Mouse (Mus musculus): Measurements from ENCODE around the gene Ldlrad3. TPM values are rescaled to one million over a fixed set of nuclear protein-coding genes. Genes with fewer than 3 reads are reported as not detected.
A peak's percentile ranks its signal among the peaks of the same experiment; 100 is the strongest.

Ldlrad3 gene
- polyA plus RNA-seq, 1 experiment from 2014 or later, result 13.5 TPM

DNA sequence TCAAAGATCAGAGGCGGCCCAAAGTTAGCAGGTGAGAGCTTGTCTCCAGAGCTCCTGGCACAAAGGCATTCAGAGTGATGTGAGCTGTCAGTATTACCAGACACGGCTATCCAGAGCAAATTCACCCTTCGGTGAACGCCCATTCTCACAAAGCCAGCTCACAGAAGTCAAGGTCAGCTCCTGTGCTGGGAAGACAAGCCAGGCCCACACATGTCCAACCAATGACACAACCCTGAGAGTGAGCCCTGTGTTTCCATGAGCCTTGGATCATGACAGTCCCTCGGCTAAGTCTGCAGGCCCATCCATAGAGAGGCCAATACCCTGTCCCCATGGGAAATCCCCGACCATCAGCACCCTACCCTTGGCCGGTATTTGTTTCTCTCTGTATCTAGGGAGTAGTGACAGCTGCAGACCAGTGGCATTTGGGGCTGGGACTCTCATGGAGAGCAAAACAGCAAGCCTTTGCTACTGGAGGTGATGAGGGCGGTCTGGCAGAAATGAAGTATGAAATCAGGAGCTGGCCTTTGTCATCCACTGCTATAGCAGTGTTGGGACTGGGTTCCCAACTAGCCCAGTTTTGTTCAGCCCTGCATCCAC, 58.3 kb downstream of the Ldlrad3 start:
- no peak overlapping the region for H3K9ac ChIP-seq (ENCODE audit: low read length)
- no peaks in the 10 kb centered on the region for H3K36me3 ChIP-seq (ENCODE audit: control insufficient read depth, insufficient read depth)
- WGBS, result 49% methylated on average over 8 of the region's 8 CpGs
- no peak overlapping the region for H3K27ac ChIP-seq (ENCODE audit: low read length)
- H3K4me3 ChIP-seq (ENCODE audit: low read length), result no peak overlapping the region
- no peak for ATAC-seq (replicated peaks; ENCODE audit: extremely low read depth, insufficient read depth, low FRiP score)
- peaks cover 8% of the 10 kb centered on the region for H3K4me1 ChIP-seq (ENCODE audit: control insufficient read depth, insufficient read depth, low read length)
- no peaks in the 10 kb centered on the region for H3K9me3 ChIP-seq (replicated peaks; ENCODE audit: control insufficient read depth, low read length)
- no peak overlapping the region for H3K4me2 ChIP-seq (ENCODE audit: low read depth, low read length)
- H3K27me3 ChIP-seq (ENCODE audit: control insufficient read depth, insufficient read depth, low read length), result no peaks in the 10 kb centered on the region

DNA sequence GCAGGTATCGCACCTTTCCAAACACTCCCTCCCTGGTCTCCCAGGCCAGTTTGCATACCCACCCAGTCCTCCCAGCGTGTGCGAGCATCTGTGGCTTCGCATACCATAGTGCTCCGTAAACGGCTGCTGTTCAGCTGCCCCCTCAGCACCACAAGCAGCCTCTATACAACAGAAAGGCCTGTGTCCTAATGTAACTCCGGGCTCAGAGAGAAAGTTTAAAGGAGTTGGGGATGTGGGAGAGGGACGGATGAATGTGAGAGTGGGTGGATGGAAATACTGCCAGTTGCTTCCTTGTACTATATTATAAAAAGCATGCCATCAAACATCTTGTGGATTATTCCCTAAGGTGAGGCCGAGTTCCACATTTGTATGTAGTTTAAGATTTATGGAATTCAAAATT, 59.0 kb downstream of the Ldlrad3 start:
- H3K27me3 ChIP-seq (ENCODE audit: control insufficient read depth, insufficient read depth, low read length), result no peaks in the 10 kb centered on the region
- WGBS, result 80% methylated on average over 9 of the region's 9 CpGs
- no peak for ATAC-seq (replicated peaks; ENCODE audit: extremely low read depth, insufficient read depth, low FRiP score)
- H3K9me3 ChIP-seq (replicated peaks; ENCODE audit: control insufficient read depth, low read length), result no peaks in the 10 kb centered on the region
- no peaks in the 10 kb centered on the region for H3K36me3 ChIP-seq (ENCODE audit: control insufficient read depth, insufficient read depth)
- no peak overlapping the region for H3K27ac ChIP-seq (ENCODE audit: low read length)
- no peak overlapping the region for H3K9ac ChIP-seq (ENCODE audit: low read length)
- H3K4me3 ChIP-seq (ENCODE audit: low read length), result no peak overlapping the region
- H3K4me1 ChIP-seq (ENCODE audit: control insufficient read depth, insufficient read depth, low read length), result peaks cover 8% of the 10 kb centered on the region
- no peak overlapping the region for H3K4me2 ChIP-seq (ENCODE audit: low read depth, low read length)

DNA sequence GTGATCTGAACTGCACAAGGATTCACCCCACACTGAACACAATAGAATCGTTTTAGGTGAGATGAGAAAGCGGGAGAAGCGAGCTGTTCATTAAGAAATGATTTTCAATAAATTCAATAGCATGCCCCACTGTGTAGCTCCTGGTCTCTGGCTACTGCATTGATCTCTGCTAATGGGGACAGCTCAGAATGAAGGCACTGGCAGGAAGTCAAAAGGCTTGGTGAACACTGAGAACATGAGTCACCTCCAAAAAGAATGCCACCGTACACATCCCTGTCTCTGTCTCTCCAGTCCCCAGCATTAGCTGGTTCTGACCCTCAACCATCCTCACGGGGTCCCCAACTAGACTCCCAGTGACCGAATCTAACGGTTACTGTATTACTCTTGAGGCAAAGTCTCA, 60.1 kb downstream of the Ldlrad3 start:
- WGBS, result 91% methylated on average over 7 of the region's 7 CpGs

DNA sequence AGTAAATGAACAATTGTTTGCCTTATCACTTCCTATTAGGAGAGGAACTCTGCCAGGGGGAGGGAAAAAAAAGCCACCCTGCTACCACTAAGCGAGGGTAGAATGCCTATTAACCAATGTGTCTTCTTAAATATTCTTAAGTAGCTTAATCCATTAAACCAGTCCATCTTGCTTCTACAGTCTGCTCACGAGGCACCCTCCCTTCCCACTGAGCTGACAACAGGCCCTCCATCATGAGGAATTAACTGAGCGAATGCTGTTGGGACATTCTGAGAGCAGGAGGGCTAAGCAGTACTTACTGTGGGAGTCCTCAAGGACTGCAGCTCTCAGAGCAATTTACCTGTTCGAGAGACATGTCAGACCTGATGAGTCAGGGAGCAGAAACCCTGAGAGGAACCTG, 61.1 kb downstream of the Ldlrad3 start:
- no peaks in the 10 kb centered on the region for H3K27me3 ChIP-seq (ENCODE audit: control insufficient read depth, insufficient read depth, low read length)
- WGBS, result 66% methylated on average over 4 of the region's 4 CpGs
- peaks cover 18% of the 10 kb centered on the region for H3K4me1 ChIP-seq (ENCODE audit: control insufficient read depth, insufficient read depth, low read length)

More for the DNA sequence above, 60.1 kb downstream of the Ldlrad3 start:
- Histone ChIP-seq H3K27ac (ENCODE audit: low read length) (no peak overlapping the region), H3K27me3 (ENCODE audit: control insufficient read depth, insufficient read depth, low read length) (no peaks in the 10 kb centered on the region), H3K4me3 (ENCODE audit: low read length) (no peak overlapping the region), H3K9me3 (replicated peaks; ENCODE audit: control insufficient read depth, low read length) (no peaks in the 10 kb centered on the region), H3K4me1 (ENCODE audit: control insufficient read depth, insufficient read depth, low read length) (peaks cover 17% of the 10 kb centered on the region), H3K4me2 (ENCODE audit: low read depth, low read length) (no peak overlapping the region), H3K36me3 (ENCODE audit: control insufficient read depth, insufficient read depth) (no peaks in the 10 kb centered on the region), H3K9ac (ENCODE audit: low read length) (no peak overlapping the region)
- ATAC-seq (replicated peaks; ENCODE audit: extremely low read depth, insufficient read depth, low FRiP score), result no peak

DNA sequence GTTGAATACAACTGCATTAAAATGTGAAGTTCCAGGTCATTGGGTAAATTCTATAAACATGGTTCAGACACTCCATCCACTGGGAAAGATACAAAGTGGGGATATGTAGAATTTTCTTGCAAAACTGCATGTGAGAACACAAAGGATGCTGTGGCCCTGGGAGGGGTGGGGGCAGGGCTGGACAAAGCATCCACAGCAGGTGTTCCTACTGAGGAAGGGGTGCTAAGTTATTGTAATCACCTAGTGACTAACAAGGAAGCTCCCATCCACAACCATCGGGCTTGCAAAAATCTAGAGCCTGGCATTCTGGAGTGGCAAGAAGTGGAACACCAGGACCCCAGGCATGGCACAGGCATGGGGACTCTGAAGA, 64.1 kb downstream of the Ldlrad3 start:
- ATAC-seq (replicated peaks; ENCODE audit: extremely low read depth, insufficient read depth, low FRiP score), result no peak
- Histone ChIP-seq H3K27me3 (ENCODE audit: control insufficient read depth, insufficient read depth, low read length) (no peaks in the 10 kb centered on the region), H3K27ac (ENCODE audit: low read length) (no peak overlapping the region), H3K4me2 (ENCODE audit: low read depth, low read length) (no peak overlapping the region), H3K36me3 (ENCODE audit: control insufficient read depth, insufficient read depth) (no peaks in the 10 kb centered on the region), H3K4me3 (ENCODE audit: low read length) (no peak overlapping the region), H3K4me1 (ENCODE audit: control insufficient read depth, insufficient read depth, low read length) (peaks cover 16% of the 10 kb centered on the region), H3K9ac (ENCODE audit: low read length) (no peak overlapping the region), H3K9me3 (replicated peaks; ENCODE audit: control insufficient read depth, low read length) (no peaks in the 10 kb centered on the region)
- 69% methylated on average over 1 of the region's 1 CpGs for WGBS

More for the DNA sequence above, 61.1 kb downstream of the Ldlrad3 start:
- H3K9me3 ChIP-seq (replicated peaks; ENCODE audit: control insufficient read depth, low read length), result no peaks in the 10 kb centered on the region
- no peaks in the 10 kb centered on the region for H3K36me3 ChIP-seq (ENCODE audit: control insufficient read depth, insufficient read depth)
- no peak overlapping the region for H3K27ac ChIP-seq (ENCODE audit: low read length)
- H3K4me2 ChIP-seq (ENCODE audit: low read depth, low read length), result no peak overlapping the region
- ATAC-seq (replicated peaks; ENCODE audit: extremely low read depth, insufficient read depth, low FRiP score), result no peak
- H3K4me3 ChIP-seq (ENCODE audit: low read length), result no peak overlapping the region
- no peak overlapping the region for H3K9ac ChIP-seq (ENCODE audit: low read length)

DNA sequence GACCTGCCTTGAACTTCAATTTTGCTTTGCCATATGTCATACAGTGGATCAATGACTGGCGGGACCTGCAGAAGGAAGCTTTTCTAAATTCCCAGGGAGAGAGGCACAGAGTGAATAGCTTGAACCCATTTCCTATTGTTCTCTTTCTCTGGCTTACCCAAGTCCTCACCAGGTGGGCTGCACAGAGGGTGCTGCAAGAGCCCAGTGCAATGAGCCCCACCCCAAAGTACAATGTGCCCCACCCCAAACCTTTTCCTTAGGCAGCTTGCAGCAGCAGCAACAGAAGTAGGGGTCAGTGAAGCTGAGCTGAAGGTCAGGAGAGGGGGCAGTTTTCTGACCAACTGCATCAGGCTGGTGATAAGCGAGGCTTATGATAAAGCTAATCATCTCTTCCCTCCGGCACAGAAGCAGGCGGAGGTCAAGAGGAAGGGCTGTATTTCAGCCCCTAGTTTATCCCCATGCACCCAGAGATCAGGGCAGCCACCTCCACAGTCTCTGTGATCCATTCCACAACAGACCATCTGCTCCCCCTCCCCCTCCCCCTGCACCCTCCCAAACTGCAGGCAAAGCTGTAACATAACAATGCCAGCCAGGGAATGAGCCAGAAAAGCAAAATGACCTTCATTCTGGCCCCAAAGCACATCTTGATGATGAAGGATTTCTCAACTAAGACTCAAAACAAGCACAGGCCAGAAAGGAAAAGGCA, 64.6 kb downstream of the Ldlrad3 start:
- WGBS, result 41% methylated on average over 4 of the region's 4 CpGs
- Histone ChIP-seq H3K9me3 (replicated peaks; ENCODE audit: control insufficient read depth, low read length) (no peaks in the 10 kb centered on the region), H3K9ac (ENCODE audit: low read length) (no peak overlapping the region), H3K4me1 (ENCODE audit: control insufficient read depth, insufficient read depth, low read length) (peaks cover 20% of the 10 kb centered on the region), H3K36me3 (ENCODE audit: control insufficient read depth, insufficient read depth) (no peaks in the 10 kb centered on the region), H3K27ac (ENCODE audit: low read length) (no peak overlapping the region), H3K4me3 (ENCODE audit: low read length) (no peak overlapping the region), H3K4me2 (ENCODE audit: low read depth, low read length) (no peak overlapping the region), H3K27me3 (ENCODE audit: control insufficient read depth, insufficient read depth, low read length) (no peaks in the 10 kb centered on the region)
- ATAC-seq (replicated peaks; ENCODE audit: extremely low read depth, insufficient read depth, low FRiP score), result no peak

DNA sequence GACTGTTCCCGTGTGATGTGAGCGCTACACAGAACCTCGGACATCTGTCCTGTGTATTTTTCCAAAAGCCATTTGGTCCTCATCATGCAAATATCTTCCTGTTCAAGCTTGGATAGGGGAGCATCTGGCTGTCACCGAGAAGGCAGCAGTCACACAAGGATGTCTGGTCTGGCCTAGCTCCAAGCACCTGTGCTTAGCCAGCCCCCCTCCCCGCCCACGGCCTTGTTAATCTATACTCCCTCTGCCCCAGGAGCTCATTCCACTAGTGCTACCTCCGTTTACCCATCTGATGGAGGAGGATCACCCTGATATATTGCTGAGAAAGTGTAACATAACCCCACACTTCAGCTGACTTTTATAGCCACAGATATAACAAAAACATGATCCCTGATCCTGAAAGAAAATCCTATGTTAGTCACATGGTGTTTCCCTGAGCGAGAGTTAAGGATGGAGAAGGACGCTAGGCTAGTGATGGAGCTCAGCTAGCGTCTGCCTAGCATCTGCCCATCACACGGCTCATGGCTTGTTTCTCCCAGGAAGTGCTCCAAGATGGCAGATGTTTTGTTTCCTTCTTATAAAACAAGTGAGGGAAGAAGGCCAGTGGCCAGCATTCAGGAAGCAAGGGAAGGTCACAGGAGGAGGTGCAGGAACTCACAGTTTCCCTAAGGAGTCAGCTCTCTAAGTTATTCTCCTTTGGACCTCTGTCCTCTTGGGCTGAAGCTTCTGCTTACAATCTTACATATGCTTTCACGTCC, 66.3 kb downstream of the Ldlrad3 start:
- Histone ChIP-seq H3K4me3 (ENCODE audit: low read length) (no peak overlapping the region), H3K4me2 (ENCODE audit: low read depth, low read length) (no peak overlapping the region), H3K9ac (ENCODE audit: low read length) (no peak overlapping the region), H3K27ac (ENCODE audit: low read length) (no peak overlapping the region), H3K9me3 (replicated peaks; ENCODE audit: control insufficient read depth, low read length) (no peaks in the 10 kb centered on the region), H3K27me3 (ENCODE audit: control insufficient read depth, insufficient read depth, low read length) (no peaks in the 10 kb centered on the region), H3K36me3 (ENCODE audit: control insufficient read depth, insufficient read depth) (no peaks in the 10 kb centered on the region), H3K4me1 (ENCODE audit: control insufficient read depth, insufficient read depth, low read length) (peaks cover 28% of the 10 kb centered on the region)
- WGBS, result 69% methylated on average over 12 of the region's 12 CpGs
- ATAC-seq (replicated peaks; ENCODE audit: extremely low read depth, insufficient read depth, low FRiP score), result no peak

DNA sequence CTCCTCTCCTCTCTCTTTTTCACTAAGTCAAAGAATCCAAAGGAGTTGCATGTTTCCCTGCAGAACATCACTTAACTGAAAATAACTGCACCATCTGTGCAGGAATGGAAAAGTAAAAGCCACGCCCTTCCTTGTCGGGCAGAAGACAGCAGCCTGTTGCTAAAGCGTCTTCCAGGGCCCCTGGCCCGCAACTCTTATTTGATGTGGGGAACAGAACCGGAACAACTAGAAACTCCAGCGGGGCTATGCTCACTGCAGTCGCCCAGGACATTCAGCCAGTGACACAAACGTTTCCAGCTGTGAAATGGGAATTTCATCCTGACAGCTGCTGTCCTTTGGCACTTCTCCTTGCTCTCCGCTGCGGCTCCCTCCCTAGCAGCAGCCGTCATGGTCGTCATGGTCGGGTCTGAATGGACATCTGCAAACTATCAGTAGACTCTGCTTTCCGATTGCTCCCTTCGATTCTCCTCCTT, 67.2 kb downstream of the Ldlrad3 start:
- Histone ChIP-seq H3K4me1 (ENCODE audit: control insufficient read depth, insufficient read depth, low read length) (peaks cover 28% of the 10 kb centered on the region), H3K9me3 (replicated peaks; ENCODE audit: control insufficient read depth, low read length) (no peaks in the 10 kb centered on the region), H3K27me3 (ENCODE audit: control insufficient read depth, insufficient read depth, low read length) (no peaks in the 10 kb centered on the region), H3K4me3 (ENCODE audit: low read length) (no peak overlapping the region), H3K36me3 (ENCODE audit: control insufficient read depth, insufficient read depth) (no peaks in the 10 kb centered on the region), H3K27ac (ENCODE audit: low read length) (no peak overlapping the region), H3K9ac (ENCODE audit: low read length) (no peak overlapping the region), H3K4me2 (ENCODE audit: low read depth, low read length) (no peak overlapping the region)
- WGBS, result 42% methylated on average over 15 of the region's 15 CpGs
- no peak; the same call in 1 of the 2 replicates for ATAC-seq (replicated peaks; ENCODE audit: extremely low read depth, insufficient read depth, low FRiP score)

DNA sequence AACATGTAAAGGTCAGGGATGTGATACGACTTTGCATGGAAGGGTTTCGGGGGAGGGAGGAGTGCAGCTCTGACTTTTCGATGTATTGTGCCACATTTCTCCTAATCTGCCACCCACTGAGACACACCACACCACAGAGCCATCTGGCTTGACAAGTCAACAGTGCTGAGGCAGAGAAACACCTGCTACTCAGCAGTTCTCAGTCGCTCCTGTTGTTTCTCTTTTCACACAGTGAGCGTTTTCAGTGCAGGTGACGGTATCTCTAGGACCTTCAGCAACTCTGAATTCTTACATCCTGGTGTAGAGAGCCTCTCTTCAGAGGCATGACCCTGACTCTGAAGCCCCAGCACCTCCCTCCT, 68.8 kb downstream of the Ldlrad3 start:
- Histone ChIP-seq H3K36me3 (ENCODE audit: control insufficient read depth, insufficient read depth) (no peaks in the 10 kb centered on the region), H3K4me2 (ENCODE audit: low read depth, low read length) (no peak overlapping the region), H3K4me1 (ENCODE audit: control insufficient read depth, insufficient read depth, low read length) (peaks cover 39% of the 10 kb centered on the region), H3K27me3 (ENCODE audit: control insufficient read depth, insufficient read depth, low read length) (no peaks in the 10 kb centered on the region), H3K27ac (ENCODE audit: low read length) (peak overlapping the region; percentile 33; the same call in 1 of the 2 replicates), H3K9ac (ENCODE audit: low read length) (no peak overlapping the region), H3K4me3 (ENCODE audit: low read length) (no peak overlapping the region), H3K9me3 (replicated peaks; ENCODE audit: control insufficient read depth, low read length) (no peaks in the 10 kb centered on the region)
- peak; percentile 29; the same call in 1 of the 2 replicates for ATAC-seq (replicated peaks; ENCODE audit: extremely low read depth, insufficient read depth, low FRiP score)
- 49% methylated on average over 6 of the region's 6 CpGs for WGBS

Measured in heart, embryonic 16.5 days (tissue).